Mouse (Mus musculus) kidney, postnatal 4 days (tissue): ENCODE results near the gene Pde4dip.

Experiments
- DNase-seq, 2 experiments: peaks; one replicate each; pipeline ENCODE4 v3.0.0; 2021; ENCODE audit warnings: mixed read lengths in 2 of 2

Pde4dip gene

GRCm38 (mm10) chr3:97683560-97684195 is 204.8 kb downstream of the Pde4dip start:
- peak; percentile 33 to 66 for DNase-seq

GRCm38 (mm10) chr3:97682576-97682975 is 205.9 kb downstream of the Pde4dip start:
- DNase-seq = no peak

GRCm38 (mm10) chr3:97682159-97682502 is 206.4 kb downstream of the Pde4dip start:
- no peak for DNase-seq

GRCm38 (mm10) chr3:97681321-97682158 is 207.0 kb downstream of the Pde4dip start:
- peak; percentile 77 to 84 for DNase-seq

GRCm38 (mm10) chr3:97680631-97681320 is 207.7 kb downstream of the Pde4dip start:
- peak; percentile 87 to 88 for DNase-seq

- DNase-seq = no peak
Observed at GRCm38 (mm10) chr3:97678416-97678815, 210.1 kb downstream of the Pde4dip start.

- no peak for DNase-seq
Observed at GRCm38 (mm10) chr3:97676126-97676525, 212.4 kb downstream of the Pde4dip start.

- DNase-seq = no peak
Observed at GRCm38 (mm10) chr3:97674644-97675110, 213.8 kb downstream of the Pde4dip start, which contains the start of gene Gm17651. TSS of gene Gm17651 (minus strand) at chr3:97674694.

GRCm38 (mm10) chr3:97667093-97667675 is 221.3 kb downstream of the Pde4dip start:
- no peak for DNase-seq

- DNase-seq = no peak
Observed at GRCm38 (mm10) chr3:97666154-97666553, 222.4 kb downstream of the Pde4dip start.

- DNase-seq = no peak
Observed at GRCm38 (mm10) chr3:97665525-97665924, 223.0 kb downstream of the Pde4dip start.

- DNase-seq = no peak
Observed at GRCm38 (mm10) chr3:97661206-97661605, 227.3 kb downstream of the Pde4dip start.

- DNase-seq = no peak
Observed at GRCm38 (mm10) chr3:97659746-97660145, 228.8 kb downstream of the Pde4dip start.

GRCm38 (mm10) chr3:97658426-97659193 is 229.9 kb downstream of the Pde4dip start:
- no peak for DNase-seq

GRCm38 (mm10) chr3:97657655-97658411 is 230.7 kb downstream of the Pde4dip start, which contains the start of gene Prkab2:
TSS of gene Prkab2 (plus strand) at chr3:97658193.
- DNase-seq = peak; percentile 100

- DNase-seq = peak; percentile 59 to 61
Observed at GRCm38 (mm10) chr3:97654901-97655300, 233.6 kb downstream of the Pde4dip start.

GRCm38 (mm10) chr3:97653781-97654180 is 234.7 kb downstream of the Pde4dip start:
- DNase-seq = no peak

GRCm38 (mm10) chr3:97651604-97652003 is 236.9 kb downstream of the Pde4dip start:
- DNase-seq = no peak

- DNase-seq = no peak
Observed at GRCm38 (mm10) chr3:97649469-97649868, 239.0 kb downstream of the Pde4dip start.

GRCm38 (mm10) chr3:97649022-97649421 is 239.5 kb downstream of the Pde4dip start:
- no peak for DNase-seq

GRCm38 (mm10) chr3:97648518-97648917 is 240.0 kb downstream of the Pde4dip start:
- DNase-seq = no peak
